Mouse (Mus musculus): Measurements from ENCODE around the gene Abca13.
"Not testable (repeated sequence)": the region's sequence is repeated elsewhere in the genome, so short reads cannot be mapped to it uniquely, and the experiment has no call there.

DNA sequence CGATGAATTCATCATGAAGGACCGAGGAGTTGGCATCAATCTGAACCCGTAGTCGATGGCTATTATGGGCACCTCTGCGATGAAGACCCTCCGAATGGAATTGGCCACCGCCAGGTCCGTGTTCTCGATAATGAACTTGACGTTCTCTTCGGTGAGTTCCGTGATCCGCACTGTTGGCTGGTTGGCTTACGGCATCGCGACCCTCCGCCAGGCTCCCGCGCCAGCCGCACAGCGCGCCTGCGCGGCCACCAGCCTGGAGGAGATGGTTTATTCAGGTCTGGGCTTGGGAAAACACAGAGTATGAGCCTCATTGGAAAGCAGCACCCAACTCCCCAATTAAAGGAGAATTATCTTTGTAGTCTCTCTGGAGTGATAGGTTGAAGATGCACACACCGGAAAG, 41.3 kb upstream of the Abca13 start:
- TF ChIP-seq CTCF, EP300 (IDR thresholded peaks at IDR 0.05): not testable (repeated sequence)

All from lung, postnatal 0 days (tissue).